ENCODE assay signal across 8 mouse cellular contexts in genomic region chr8:117256292-117256938, GRCm38 (mm10). TPM values are rescaled to one million over a fixed set of nuclear protein-coding genes. Genes with fewer than 3 reads are reported as not detected.
A peak's percentile ranks its signal among the peaks of the same experiment; 100 is the strongest.
DNase-seq lines count a peak whose midpoint lies in the region; ATAC-seq and TF ChIP-seq lines count a peak whose summit lies in the region.

No protein-coding gene starts in this region.

- peak overlapping the region; percentile 78 for H3K27ac ChIP-seq in forebrain, embryonic 16.5 days (ENCODE audit: low read length)
- peak overlapping the region; percentile 80 for H3K27ac ChIP-seq in lung, embryonic 14.5 days (ENCODE audit: low read depth)

- no peak for TF ChIP-seq CTCF in G1E (IDR thresholded peaks at IDR 0.05; ENCODE audit: low read depth, low read length)
- TF ChIP-seq CTCF in lung, embryonic 14.5 days (IDR thresholded peaks at IDR 0.05; ENCODE audit: low read depth) = no peak

- intact Hi-C loops in heart, postnatal 36 days (cut with DNase I) = loop anchor here (2.0 to 5.0 kb wide), 2 partner anchors 42 to 111 kb away; no protein-coding TSS in a partner anchor

- peak overlapping the region; percentile 96 for H3K4me2 ChIP-seq in forebrain, embryonic 16.5 days (ENCODE audit: low read length)
- H3K4me2 ChIP-seq in lung, embryonic 14.5 days = peak overlapping the region; percentile 96

- H3K4me3 ChIP-seq in G1E (ENCODE audit: low read depth, low read length) = peak overlapping the region; percentile 94
- peak overlapping the region; percentile 64 for H3K4me3 ChIP-seq in forebrain, embryonic 16.5 days (replicated peaks; ENCODE audit: low read length)
- peak overlapping the region; percentile 91 for H3K4me3 ChIP-seq in lung, embryonic 14.5 days (ENCODE audit: low read depth, low read length)

- under 1% methylated on average over 73 of the region's 92 CpGs for WGBS in forebrain, embryonic 16.5 days
- under 1% methylated on average over 84 of the region's 92 CpGs for WGBS in lung, embryonic 14.5 days

- peaks cover 54% of the 10 kb centered on the region for H3K4me1 ChIP-seq in G1E (ENCODE audit: insufficient read depth, low read depth, low read length)
- H3K4me1 ChIP-seq in forebrain, embryonic 16.5 days (replicated peaks; ENCODE audit: control insufficient read depth, insufficient read depth, low read length) = peaks cover 31% of the 10 kb centered on the region
- H3K4me1 ChIP-seq in lung, embryonic 14.5 days (ENCODE audit: insufficient read depth) = peaks cover 27% of the 10 kb centered on the region

- peaks cover 8% of the 10 kb centered on the region; the same call in 1 of the 2 replicates for H3K9me3 ChIP-seq in G1E (replicated peaks)
- H3K9me3 ChIP-seq in forebrain, embryonic 16.5 days (ENCODE audit: control insufficient read depth, low read length) = no peaks in the 10 kb centered on the region
- H3K9me3 ChIP-seq in lung, embryonic 14.5 days (ENCODE audit: low read depth, low read length) = no peaks in the 10 kb centered on the region

- peak; percentile 97 for DNase-seq in G1E (ENCODE audit: low spot score)
- peak; percentile 96 to 97 for DNase-seq in cerebellum, adult 18-20 months
- peak; percentile 95 to 96 for DNase-seq in heart, postnatal 36 days
- DNase-seq in layer of hippocampus, adult 8-10 months (ENCODE audit: low spot score in 2 of 2) = peak; percentile 87 to 94
- DNase-seq in lung, embryonic 14.5 days = peak; percentile 97
- peak; percentile 85 for DNase-seq in testis, postnatal 14 days (ENCODE audit: low spot score)

- H3K36me3 ChIP-seq in G1E (replicated peaks) = peaks cover 28% of the 10 kb centered on the region
- no peaks in the 10 kb centered on the region for H3K36me3 ChIP-seq in forebrain, embryonic 16.5 days (ENCODE audit: control insufficient read depth, insufficient read depth)
- no peaks in the 10 kb centered on the region for H3K36me3 ChIP-seq in lung, embryonic 14.5 days (ENCODE audit: insufficient read depth)

- peaks cover 27% of the 10 kb centered on the region for H3K27me3 ChIP-seq in G1E (ENCODE audit: insufficient read depth, low read length)
- no peaks in the 10 kb centered on the region for H3K27me3 ChIP-seq in forebrain, embryonic 16.5 days (replicated peaks; ENCODE audit: control insufficient read depth, insufficient read depth, low read length)
- no peaks in the 10 kb centered on the region for H3K27me3 ChIP-seq in lung, embryonic 14.5 days (ENCODE audit: insufficient read depth, low read length)

- ATAC-seq in G1E (ENCODE audit: extremely low read depth, insufficient number of reproducible peaks, low FRiP score, poor library complexity, severe bottlenecking) = peak; percentile 69
- ATAC-seq in forebrain, embryonic 16.5 days = peak; percentile 84
- ATAC-seq in lung, embryonic 14.5 days (ENCODE audit: insufficient read depth) = peak; percentile 89
- peak; percentile 65 for ATAC-seq in neutrophil, adult 5-6 weeks (ENCODE audit: extremely low read depth, insufficient number of reproducible peaks, low FRiP score, poor library complexity, severe bottlenecking)

- H3K9ac ChIP-seq in forebrain, embryonic 16.5 days (replicated peaks; ENCODE audit: low read depth, low read length) = peak overlapping the region; percentile 83
- peak overlapping the region; percentile 94 for H3K9ac ChIP-seq in lung, embryonic 14.5 days

RNA-seq across cellular contexts. Expression of gene Cmip, which starts 0.4 kb away (rescaled TPM):
- 78.4 and 88.8 TPM in 2 replicates for total RNA-seq in G1E (2014; fragmentation: Nextera tagmentation)
- 5.7 and 5.8 TPM in 2 replicates for total RNA-seq in G1E (2017)
- 63.4 and 65.3 TPM in 2 replicates for polyA plus RNA-seq in G1E (2012)
- polyA plus RNA-seq in forebrain, embryonic 16.5 days (2015; fragmentation: Nextera tagmentation; extraction: Ambion mirVana) = 80.1 and 98.1 TPM in 2 replicates
- 10 to 100 TPM; 20.3 to 25.1 TPM for total RNA-seq in heart, postnatal 36 days (2021)
- 100 to 1,000 TPM; 252 to 278 (median 268) TPM for total RNA-seq in layer of hippocampus, adult 8-10 months (2022)
- 22.8 and 26.5 TPM in 2 replicates for polyA plus RNA-seq in lung, embryonic 14.5 days (2014; fragmentation: Nextera tagmentation; extraction: Ambion mirVana)
- total RNA-seq in neutrophil, adult 5-6 weeks (2017) = 70.7 and 74.6 TPM in 2 replicates

Comparison
In these comparisons a context has a peak if more than half of its experiments do, and no peak if none do; other contexts are left out.
1. Peak in every context shown above with its lines: DNase-seq, ATAC-seq, H3K4me3 ChIP-seq and H3K27ac ChIP-seq.